Mouse (Mus musculus): ENCODE results near the gene Orai3.
"Not testable (repeated sequence)": the region's sequence is repeated elsewhere in the genome, so short reads cannot be mapped to it uniquely, and the experiment has no call there.

Gene Orai3

DNA sequence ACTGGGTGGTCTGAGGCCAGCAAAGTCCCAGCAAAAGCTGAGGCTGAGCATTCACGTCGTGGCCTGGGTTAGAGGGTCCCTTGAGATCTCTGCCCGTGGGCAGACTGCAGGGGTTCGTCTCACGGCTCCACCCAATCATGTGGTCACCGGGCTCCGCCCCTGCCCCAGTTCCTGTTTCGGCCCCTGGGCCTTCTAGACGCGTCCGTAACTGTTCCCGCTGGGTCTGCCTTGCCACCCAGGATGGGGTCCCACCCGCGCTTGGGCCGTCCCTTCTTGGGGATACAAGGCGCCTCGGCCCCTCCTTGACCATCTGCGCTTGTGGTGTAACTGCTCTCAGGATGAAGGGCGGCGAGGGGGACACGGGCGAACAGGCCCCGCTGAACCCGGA, at the start of gene Orai3:
Gene Orai3 (plus strand): TSS at position 165 of the 388 bp plus-strand sequence.
- no peak for DNase-seq (ENCODE audit: low read depth, low spot score)

DNA sequence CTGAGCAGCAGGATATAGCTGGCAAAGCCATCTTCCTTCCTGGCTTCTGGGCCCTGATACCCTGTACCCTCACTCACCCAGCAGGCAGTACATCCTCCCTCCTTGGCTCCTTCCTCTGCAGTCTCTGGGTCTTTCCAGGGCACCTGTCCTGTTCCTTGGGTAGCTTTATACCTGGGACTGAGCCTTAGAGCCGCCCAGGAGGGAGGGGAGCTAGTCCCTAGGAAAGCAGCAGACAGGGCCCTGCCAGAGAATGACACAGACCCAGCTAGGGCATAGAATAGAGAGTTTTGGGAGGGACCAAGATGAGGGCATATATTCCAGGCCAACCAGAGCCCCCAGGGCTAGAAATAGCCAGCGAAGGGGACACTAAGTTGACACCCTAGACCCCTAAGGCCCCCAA, 44.1 kb upstream of the Orai3 start:
- DNase-seq (ENCODE audit: low read depth, low spot score) = no peak

DNA sequence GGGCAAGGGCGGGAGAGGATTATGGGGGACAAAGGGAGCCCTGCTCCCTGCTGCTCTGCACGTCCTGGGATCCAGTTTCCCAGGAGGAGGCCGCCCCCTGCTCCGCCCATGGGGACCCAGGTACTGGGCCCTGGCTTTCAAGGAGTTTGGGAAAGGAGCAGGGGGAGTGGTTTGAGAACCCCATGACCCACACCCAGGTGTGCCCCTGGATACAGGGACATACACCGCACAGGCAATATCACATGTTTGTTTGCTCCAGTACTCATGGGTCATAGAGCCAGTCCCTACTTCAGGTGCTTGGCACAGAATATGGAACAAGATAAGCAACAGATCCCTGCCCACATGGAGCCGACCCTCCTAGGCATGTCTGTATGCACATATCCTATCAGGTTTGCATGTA, 43.7 kb upstream of the Orai3 start:
- no peak for DNase-seq (ENCODE audit: low read depth, low spot score)

DNA sequence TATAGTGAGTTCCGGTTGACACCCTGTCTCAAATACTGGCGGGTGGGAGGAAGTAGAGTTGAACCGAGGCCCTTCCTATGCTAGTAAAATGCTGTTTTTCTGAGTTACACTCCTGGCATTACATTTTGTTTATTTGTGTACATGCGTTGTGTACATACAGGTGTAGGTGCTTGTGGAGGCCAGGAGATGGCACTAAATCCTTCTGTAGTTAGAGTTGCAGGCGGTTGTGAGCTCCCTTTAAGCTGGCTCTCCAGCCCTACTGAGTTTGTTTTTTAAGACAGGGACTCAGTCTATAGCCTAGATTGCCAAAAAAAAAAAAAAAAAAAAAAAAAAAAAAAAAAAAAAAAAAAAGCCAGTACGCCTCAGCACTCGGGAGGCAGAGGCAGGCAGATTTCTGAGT, 41.7 kb upstream of the Orai3 start:
- DNase-seq (ENCODE audit: low read depth, low spot score) = no peak

DNA sequence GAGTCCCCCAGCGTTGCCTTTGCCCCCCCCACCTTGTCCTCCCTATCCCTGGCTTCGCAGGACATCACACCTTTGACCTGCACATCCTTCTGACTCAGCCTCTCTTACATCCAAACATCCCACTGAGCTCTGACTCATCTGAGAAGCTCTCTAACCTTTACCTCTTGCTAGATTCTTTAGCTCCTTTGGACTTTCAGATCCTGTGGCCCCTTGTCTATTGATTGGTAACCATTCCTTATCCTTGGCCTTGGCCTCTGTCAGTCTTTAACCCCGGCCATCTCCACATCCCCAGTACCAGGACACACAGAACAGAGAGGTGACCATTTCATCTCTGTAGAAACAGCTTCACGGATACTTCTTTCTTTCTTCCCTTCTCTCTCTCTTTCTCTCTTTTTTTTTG, 39.4 kb upstream of the Orai3 start:
- no peak for DNase-seq (ENCODE audit: low read depth, low spot score)

DNA sequence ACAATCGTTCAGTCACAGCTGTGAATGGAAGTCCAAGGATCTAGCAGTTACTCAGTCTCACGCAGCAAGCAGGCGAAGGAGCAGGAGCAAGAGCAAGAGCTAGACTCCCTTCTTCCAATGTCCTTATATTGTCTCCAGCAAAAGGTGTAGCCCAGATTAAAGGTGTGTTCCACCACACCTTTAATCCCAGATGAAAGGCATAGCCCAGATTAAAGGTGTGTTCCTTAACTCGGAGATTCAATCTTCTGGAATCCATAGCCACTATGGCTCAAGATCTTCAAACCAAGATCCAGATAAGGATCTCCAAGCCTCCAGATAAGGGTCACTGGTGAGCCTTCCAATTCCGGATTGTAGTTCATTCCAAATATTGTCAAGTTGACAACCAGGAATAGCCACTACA, 37.5 kb upstream of the Orai3 start, which contains the start of gene Ctf2:
Gene Ctf2 (minus strand): TSS at position 101 of the 400 bp plus-strand sequence.
- not testable (repeated sequence) for DNase-seq (ENCODE audit: low read depth, low spot score)

DNA sequence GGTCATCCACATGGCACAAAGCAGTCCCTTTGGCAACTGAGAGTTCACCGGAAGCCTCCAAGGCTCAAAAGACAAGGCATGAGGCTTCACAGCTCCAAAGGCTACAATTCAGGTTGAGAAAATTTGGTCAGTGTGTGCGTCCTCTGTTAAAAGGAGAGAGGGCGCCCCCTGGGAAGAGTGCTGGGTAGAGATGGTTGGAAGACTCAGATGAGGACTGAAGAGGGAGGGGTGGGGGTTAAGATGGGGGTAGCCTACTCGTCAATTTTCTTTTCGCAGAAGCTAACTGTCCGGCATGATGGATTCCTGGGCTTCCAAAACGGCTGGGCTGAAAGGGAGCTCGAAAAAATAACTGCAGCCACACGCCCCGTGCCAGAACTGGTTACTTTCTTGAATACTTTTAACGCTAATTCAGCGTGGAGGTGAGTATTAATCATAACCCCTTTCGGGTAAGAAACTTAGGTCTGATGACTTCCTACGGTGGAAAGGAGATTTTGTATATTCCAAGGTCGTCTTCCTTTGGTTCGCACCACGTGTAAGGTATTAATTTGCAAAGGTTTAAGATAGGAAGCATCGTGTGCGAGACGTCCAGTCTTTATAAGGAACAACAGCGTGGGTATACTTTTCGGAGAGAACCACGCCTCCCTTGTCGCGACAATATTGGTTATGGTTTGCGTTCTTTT, 25.1 kb upstream of the Orai3 start, which contains the start of gene Fbxl19:
Gene Fbxl19 (plus strand): TSS at position 178 of the 680 bp plus-strand sequence.
- DNase-seq (ENCODE audit: low read depth, low spot score) = no peak

DNA sequence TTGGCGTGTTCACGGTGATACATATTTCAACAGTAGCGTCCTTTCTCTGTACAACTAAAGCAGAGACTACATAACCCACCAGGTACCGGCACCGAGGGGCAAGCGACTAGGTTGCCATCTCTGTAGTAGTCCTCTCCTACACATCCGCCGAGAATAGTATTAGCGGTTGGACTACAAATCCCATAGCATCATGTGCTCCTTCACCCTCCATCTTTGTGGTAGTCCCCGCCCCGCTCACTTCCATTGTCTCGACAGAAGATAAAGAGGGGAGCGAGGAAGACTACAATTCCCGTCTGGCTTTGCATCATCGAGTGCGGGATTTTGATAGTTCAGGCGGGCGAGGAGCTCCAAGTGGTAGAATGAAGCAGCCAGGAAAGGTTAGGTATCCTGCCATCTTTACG, 24.4 kb upstream of the Orai3 start:
- peak; percentile 95 for DNase-seq (ENCODE audit: low read depth, low spot score)

DNA sequence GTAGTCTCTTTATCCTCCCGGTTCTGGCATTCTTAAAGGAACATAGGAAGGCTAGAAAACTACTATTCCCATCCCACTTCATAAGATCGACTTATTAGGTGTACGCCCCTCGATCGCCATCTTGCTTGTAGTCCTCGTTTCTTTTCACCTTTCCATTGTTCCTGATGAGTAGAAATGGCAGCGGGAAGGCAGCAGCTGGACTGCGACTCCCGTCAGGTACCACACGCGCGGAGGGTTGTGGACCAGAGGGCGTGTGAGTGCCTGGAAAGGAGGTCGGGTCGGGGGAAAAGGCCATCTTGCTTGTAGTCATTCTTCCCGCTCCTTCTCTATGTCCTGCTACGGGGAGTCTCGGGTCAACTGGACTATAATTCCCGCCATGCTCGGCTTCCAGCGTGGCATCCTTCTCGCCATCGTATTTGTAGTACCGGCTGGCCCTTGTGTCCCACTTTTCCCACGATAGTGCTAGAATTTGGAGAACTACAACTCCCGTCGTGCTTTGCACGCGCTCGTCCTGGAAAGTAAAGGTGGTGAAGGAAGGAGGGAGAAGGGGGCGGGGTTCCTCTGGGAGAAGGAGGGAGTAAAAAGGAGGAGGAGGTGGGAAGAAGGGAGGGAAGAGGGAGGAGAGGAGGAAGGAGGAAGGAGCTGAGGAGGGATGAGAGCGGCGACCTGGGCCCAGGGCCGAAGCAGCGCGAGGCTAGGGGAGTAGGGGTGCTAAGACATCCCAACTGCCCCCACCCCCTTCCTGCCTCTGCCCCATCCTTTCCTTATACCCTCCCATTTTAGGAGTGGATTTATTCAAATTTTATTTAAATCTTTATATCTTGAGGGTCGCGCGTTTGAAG, 23.7 kb upstream of the Orai3 start:
- DNase-seq (ENCODE audit: low read depth, low spot score) = peak; percentile 98

DNA sequence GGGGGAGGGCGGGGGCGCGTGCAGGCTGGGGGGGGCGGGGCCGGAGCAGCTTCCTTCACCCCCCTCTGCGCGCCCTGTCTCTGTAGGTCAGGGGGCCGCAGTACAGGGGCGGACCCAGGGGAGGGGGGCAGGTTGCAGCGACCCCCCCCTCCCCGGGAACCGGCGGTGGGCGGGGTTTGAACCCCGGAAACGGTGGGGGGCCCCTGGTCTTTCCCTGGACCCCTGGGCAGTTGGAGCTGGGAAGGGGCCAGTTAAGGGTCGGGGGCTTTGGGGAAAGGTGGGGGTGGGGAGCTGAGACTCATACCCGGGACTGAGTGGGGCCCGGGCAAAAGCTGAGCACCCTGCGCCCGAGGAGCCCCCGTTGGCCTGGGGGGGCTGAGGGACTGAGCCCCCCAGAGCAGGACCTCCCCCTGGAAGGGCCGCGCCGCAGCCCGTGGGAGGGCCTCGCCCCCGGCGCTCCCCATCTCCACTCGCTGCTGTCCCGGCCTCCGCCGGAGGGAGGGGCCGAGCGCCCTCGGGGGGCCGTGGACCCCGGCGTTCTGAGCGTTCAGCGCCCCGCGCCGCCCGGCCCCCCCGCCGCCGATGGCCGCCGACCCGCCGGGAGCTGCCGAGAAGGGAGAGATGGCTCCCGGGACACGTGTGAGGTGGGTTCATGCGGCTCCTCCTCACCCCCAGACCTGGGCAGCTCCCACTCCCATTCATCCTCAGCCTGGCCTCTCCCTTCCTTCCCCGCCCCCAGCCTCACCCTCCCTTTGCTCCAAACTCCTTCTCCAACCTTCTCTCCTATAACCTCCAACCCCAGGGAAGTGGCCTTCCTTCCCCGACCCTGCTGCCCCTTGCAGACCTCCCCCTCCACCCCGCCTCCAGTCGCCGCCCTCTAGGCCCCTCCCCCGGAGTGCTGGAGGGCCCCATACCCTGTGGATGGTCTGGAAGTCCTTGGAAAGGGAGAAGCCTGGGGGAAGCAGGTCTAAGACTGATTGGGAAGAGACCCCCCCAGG, 22.8 kb upstream of the Orai3 start:
- no peak for DNase-seq (ENCODE audit: low read depth, low spot score)

DNA sequence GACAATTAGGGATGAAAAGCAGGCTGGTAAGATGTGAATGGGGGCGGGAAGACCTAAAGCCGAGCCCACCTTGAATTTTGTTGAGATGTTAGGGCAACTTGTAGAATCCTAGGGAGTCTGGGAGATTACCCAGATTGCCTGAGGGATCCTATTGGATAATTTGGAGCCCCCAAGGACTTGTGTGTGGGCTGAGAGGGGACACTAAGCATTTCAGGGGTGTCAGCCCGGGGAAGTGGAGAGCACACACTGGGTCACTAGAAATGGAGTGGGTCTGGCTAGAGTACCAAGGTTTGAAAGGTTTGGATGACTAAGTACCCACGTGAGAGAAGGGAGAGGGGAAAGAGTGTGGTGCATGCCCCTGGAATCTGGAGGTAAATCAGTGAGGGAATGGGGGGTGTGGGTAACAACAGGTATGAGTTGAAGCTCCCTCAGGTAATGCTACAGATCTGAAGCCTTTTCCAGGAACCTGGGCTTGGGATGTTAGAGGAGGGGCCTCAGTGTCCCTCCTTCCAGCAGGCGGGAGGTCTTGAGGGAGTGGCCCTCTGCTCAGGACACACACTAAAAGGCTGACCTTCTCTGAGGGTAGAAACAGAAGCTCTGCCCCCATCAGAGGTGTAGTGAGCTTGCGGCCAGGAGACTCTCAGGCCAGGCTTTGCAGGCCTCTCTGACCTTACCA, 21.9 kb upstream of the Orai3 start:
- no peak for DNase-seq (ENCODE audit: low read depth, low spot score)

DNA sequence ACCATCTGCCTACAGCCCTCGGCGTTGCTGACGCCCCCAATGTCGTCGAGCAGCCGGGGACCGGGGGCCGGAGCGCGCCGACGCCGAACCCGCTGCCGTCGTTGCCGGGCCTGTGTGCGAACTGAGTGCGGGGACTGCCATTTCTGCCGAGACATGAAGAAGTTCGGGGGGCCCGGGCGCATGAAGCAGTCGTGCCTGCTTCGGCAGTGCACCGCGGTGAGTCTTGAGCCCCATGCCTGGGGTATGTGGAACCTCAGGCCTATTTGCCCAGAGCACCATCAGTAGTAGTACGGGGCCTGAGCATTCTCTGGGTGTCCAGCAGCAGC, 21.4 kb upstream of the Orai3 start:
- no peak for DNase-seq (ENCODE audit: low read depth, low spot score)

DNA sequence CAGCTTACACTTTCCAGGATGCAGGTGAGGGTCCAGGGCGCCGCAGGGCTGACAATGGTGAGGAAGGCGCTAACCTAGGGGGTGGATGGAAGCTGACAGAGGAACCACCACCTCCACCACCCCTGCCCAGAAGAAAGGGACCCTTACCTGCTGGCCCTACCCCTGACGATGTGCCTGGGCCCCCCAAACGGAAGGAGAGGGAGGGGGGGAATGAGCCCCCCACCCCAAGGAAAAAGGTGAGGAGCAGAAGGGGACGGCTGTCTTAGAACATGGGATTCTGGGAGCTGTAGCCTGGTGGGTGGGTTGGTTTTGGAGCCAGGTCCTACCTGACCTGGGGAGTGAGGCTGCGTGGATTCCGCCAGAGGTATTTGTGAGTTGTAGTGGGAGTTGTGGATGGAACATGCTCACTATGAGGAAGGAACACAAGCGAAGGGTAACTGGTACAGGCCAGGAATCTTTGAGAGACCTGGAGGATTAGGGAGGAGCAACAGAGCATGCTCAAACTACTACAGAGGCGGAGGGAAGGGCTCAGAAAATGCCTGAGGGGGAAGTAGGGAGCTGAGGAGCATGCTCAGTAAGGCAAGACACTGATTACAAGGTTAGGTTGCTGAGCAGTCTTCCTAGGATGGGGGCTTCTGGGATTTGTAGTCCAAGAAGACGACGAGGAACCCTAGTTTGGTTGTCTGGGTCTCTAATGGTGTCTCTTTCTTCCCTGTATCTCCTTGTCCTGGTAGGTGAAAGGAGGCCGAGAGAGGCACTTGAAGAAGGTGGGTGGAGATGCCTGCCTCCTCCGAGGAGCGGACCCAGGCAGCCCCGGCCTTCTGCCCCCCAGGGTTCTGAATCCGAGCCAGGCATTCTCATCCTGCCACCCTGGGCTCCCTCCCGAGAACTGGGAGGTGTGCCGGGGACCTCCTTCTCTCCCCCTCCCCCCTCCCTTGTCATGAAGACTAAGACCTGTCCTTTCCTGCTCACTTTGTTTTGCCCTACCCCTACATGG, 19.2 kb upstream of the Orai3 start:
- DNase-seq (ENCODE audit: low read depth, low spot score) = peak; percentile 70

DNA sequence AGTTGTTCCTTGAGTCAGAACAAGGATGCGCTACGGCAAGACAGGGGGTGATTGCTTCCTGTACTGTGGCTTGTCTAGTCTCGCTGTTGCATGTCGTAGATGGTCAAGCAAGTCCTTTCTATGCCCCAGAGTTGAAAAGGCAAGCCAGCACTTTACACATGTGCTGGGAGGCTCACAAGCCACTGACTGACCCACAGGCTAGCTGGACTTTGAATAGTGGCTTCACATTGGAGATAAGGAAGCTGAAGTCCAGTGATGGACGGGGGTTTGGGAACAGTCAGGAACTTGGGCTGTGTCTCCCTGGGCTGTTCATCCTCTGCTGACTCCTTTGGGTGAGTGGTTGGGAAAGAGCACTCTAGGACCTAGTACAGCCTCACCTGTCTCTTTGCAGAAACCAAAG, 18.0 kb upstream of the Orai3 start:
- DNase-seq (ENCODE audit: low read depth, low spot score) = no peak

DNA sequence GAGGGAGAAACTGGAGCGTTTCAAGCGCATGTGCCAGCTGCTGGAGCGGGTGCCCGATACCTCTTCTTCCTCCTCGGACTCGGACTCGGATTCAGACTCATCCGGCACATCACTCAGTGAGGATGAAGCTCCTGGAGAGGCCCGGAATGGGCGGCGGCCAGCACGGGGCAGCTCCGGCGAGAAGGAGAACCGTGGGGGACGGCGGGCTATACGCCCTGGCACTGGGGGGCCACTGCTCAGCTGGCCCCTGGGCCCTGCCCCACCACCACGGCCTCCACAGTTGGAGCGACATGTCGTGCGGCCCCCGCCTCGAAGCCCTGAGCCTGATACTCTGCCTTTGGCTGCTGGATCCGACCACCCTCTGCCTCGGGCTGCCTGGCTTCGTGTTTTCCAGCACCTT, 17.5 kb upstream of the Orai3 start:
- DNase-seq (ENCODE audit: low read depth, low spot score) = no peak

DNA sequence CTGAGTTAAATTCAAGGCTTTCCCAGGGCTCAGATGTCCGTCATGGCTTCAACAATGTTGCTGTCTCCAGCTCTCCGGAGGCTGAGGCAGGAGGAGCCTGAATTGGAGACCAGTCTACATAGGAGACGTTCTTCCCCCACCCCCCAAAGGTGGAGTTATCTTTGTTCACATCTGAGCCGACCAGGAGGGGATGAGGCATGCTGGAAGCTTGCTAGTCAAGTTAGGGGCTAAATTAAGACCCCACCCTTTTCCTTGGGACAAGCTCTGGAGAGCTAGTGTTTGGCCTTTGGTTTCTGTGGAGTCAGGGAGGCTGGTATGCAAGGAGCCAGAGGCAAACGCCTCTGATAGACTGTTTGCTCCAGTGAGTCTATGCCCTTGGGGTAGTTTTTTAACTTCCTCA, 16.5 kb upstream of the Orai3 start:
- DNase-seq (ENCODE audit: low read depth, low spot score) = no peak

DNA sequence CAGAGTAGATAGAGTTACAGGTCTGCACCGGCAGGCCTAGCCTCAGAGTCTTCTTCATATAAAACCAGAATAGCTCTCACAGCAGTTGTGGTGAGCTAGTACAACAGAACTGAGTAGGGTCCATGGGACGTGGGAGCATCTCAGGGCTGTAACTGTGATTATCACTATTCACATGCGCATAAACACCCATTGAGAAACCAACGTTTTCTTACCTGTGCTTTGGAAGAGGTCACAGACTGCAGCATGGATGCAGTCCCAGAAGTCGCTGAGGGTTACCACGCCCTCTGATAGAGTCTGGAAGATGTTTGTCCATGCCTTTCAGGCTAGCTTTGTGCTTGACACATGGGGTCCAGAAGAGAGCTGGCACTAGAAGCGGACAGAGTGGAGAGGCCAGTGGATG, 15.9 kb upstream of the Orai3 start:
- no peak for DNase-seq (ENCODE audit: low read depth, low spot score)

DNA sequence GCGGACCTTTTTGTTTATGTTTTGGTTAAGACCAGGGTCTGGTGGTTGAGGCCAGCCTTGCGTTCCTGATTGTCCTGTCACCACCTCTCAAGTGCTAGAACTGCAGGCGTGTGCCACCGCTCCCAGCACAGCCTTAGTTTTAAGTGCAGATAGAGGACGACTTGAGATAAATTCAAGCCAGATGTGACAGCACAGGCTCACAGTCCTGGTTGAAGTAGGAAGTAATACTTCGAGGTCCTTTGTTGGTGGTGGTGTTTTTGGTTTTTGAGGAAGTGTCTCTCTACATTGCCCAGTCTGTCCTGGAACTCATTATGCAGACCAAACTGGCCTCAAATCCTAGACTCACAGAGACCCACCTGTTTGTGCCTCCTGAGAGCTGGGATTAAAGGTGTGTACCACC, 9.9 kb upstream of the Orai3 start:
- no peak for DNase-seq (ENCODE audit: low read depth, low spot score)

DNA sequence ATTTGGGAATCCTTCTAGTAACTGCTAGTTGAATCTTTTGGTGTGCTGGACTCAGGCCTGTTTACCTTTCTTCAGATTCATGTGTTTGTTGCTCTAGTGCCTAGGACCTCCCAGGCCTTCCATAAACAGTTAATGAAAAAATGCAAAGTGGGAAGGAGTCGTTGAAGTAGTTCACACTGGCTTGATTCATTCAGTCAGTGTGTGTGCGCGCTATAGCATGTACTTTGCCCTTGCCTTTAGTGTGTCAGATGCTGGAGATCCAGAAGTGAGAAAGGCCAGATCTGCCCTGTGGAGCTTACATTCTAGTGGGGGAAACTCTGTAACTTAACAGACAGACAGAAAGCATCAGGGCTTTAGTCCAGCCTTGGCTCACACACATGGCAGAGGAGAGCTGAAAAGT, 9.1 kb upstream of the Orai3 start:
- DNase-seq (ENCODE audit: low read depth, low spot score) = no peak

DNA sequence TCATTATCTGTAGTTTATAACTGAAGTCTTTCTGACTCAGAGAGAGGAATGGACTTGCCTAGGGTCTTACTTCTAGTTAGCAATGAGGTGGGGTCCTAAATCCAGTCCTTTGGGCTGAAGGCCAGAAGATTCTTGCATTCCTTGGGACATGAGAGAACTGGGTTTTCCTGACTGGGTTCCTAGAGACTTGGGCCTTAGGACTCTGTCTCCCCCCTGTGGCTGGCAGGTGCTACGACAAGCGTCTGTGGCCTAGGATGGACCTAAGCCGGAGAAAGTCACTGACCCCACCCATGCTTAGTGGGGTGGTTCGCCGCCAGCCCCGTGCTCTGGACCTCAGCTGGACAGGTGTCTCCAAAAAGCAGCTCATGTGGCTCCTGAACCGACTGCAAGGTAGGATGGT, 8.6 kb upstream of the Orai3 start:
- DNase-seq (ENCODE audit: low read depth, low spot score) = peak; percentile 65

All from retina, postnatal 7 days (tissue).